Mouse (Mus musculus): ENCODE data around the gene Ncam1. TPM values are rescaled to one million over a fixed set of nuclear protein-coding genes. Genes with fewer than 3 reads are reported as not detected.

The Ncam1 gene
- 4.2 and 6.9 TPM in 2 replicates for polyA plus RNA-seq (2011; ENCODE audit: insufficient read depth, insufficient read length, low replicate concordance, missing spikeins)

DNA sequence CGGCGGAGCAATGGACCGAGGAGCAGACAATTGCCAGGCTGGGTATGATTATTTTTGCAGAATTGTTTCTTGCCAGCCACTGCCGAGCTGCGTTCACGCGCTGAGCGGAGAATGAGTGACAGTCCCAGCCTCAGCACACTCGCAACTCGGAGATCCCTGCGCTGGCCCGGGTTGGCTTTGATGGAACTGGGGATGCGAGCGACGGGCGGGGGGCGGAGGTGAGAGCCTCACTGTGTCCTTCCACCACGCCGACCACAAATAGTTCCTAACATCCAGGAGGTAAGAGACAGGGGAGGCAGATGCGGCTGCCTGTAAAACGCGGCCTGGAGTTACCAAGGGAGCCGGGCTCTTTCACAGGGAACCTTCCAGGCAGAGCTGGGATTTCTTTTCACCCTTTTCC is at the start of gene Ncam1:
TSS of gene Ncam1 (minus strand) at position 120 of the 400 bp plus-strand sequence.
- WGBS = under 1% methylated on average over 23 of the region's 23 CpGs
- TF ChIP-seq POLR2A (IDR thresholded peaks at IDR 0.05; ENCODE audit: borderline replicate concordance, control insufficient read depth, low read depth, low read length) (no peak; the same call in 1 of the 2 replicates), CTCF (IDR thresholded peaks at IDR 0.05; ENCODE audit: control insufficient read depth, insufficient read depth, low read length) (no peak)
- no peaks in the 10 kb centered on the region for H3K4me1 ChIP-seq (ENCODE audit: control insufficient read depth, insufficient read depth, low read length)
- peak within 1 kb of the TSS; percentile 67 for H3K4me3 ChIP-seq (replicated peaks; ENCODE audit: control insufficient read depth, low read depth, low read length)
- peak within 1 kb of the TSS; percentile 69 for H3K27ac ChIP-seq (ENCODE audit: control insufficient read depth, insufficient read depth, low read depth, low read length, poor library complexity)

GRCm38 (mm10) chr9:49834013-49834412 is 35.3 kb upstream of the Ncam1 start:
- no peak overlapping the region for H3K4me3 ChIP-seq (replicated peaks; ENCODE audit: control insufficient read depth, low read depth, low read length)
- H3K4me1 ChIP-seq (ENCODE audit: control insufficient read depth, insufficient read depth, low read length) = no peaks in the 10 kb centered on the region
- WGBS = 88% methylated on average over 1 of the region's 1 CpGs
- H3K27ac ChIP-seq (ENCODE audit: control insufficient read depth, insufficient read depth, low read depth, low read length, poor library complexity) = no peak overlapping the region
- TF ChIP-seq CTCF (IDR thresholded peaks at IDR 0.05; ENCODE audit: control insufficient read depth, insufficient read depth, low read length) (no peak), POLR2A (IDR thresholded peaks at IDR 0.05; ENCODE audit: borderline replicate concordance, control insufficient read depth, low read depth, low read length) (no peak)

DNA sequence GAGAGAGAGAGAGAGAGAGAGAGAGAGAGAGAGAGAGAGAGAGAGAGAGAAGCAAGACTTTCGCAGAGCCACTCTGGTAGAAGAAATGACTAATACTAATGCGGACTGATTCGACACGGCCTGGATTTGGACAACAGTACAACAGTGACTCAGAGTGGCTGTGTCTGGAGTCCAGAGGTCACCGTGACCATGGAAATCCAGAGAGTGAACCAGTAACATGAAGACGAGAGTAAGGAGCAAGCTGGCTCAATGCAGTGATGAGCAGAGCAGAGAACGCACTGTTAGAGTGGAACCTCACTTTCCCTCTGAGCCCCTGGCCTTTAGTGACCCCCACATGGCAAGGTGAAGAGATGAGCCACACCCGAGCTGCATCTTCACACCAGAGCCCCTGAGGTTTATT is 28.9 kb upstream of the Ncam1 start:
- 85% methylated on average over 8 of the region's 8 CpGs for WGBS
- H3K27ac ChIP-seq (ENCODE audit: control insufficient read depth, insufficient read depth, low read depth, low read length, poor library complexity) = no peak overlapping the region
- no peak overlapping the region for H3K4me3 ChIP-seq (replicated peaks; ENCODE audit: control insufficient read depth, low read depth, low read length)
- TF ChIP-seq CTCF (IDR thresholded peaks at IDR 0.05; ENCODE audit: control insufficient read depth, insufficient read depth, low read length) (no peak), POLR2A (IDR thresholded peaks at IDR 0.05; ENCODE audit: borderline replicate concordance, control insufficient read depth, low read depth, low read length) (no peak)
- no peaks in the 10 kb centered on the region for H3K4me1 ChIP-seq (ENCODE audit: control insufficient read depth, insufficient read depth, low read length)

- Histone ChIP-seq H3K4me3 (replicated peaks; ENCODE audit: control insufficient read depth, low read depth, low read length) (no peak overlapping the region), H3K4me1 (ENCODE audit: control insufficient read depth, insufficient read depth, low read length) (no peaks in the 10 kb centered on the region), H3K27ac (ENCODE audit: control insufficient read depth, insufficient read depth, low read depth, low read length, poor library complexity) (no peak overlapping the region)
- TF ChIP-seq POLR2A (IDR thresholded peaks at IDR 0.05; ENCODE audit: borderline replicate concordance, control insufficient read depth, low read depth, low read length) = no peak
- TF ChIP-seq CTCF (IDR thresholded peaks at IDR 0.05; ENCODE audit: control insufficient read depth, insufficient read depth, low read length) = no peak
- WGBS = 85% methylated on average over 10 of the region's 10 CpGs
Observed at GRCm38 (mm10) chr9:49816115-49816650, 17.5 kb upstream of the Ncam1 start.

DNA sequence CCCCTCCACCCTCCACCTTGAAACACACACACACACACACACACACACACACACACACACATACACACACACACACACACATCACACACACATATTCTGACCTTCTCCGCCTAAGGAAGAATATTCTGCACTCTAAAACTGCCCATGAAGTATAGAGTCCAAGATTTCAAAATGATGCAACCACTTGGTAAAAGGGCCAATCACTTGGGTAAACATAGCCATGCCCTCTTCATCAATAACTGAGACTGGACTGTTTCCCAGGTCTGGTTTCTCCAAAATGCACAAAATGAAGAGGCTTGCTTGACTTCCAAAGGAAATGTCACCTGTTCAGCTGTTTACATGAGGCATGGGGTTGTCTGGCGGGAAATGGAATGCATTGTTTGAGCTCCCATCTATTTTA is 15.7 kb upstream of the Ncam1 start:
- 75% methylated on average over 2 of the region's 2 CpGs for WGBS
- TF ChIP-seq POLR2A (IDR thresholded peaks at IDR 0.05; ENCODE audit: borderline replicate concordance, control insufficient read depth, low read depth, low read length) (no peak), CTCF (IDR thresholded peaks at IDR 0.05; ENCODE audit: control insufficient read depth, insufficient read depth, low read length) (no peak)
- H3K27ac ChIP-seq (ENCODE audit: control insufficient read depth, insufficient read depth, low read depth, low read length, poor library complexity) = no peak overlapping the region
- no peaks in the 10 kb centered on the region for H3K4me1 ChIP-seq (ENCODE audit: control insufficient read depth, insufficient read depth, low read length)
- no peak overlapping the region for H3K4me3 ChIP-seq (replicated peaks; ENCODE audit: control insufficient read depth, low read depth, low read length)

GRCm38 (mm10) chr9:49803222-49803621 is 4.5 kb upstream of the Ncam1 start:
- WGBS = 65% methylated on average over 3 of the region's 3 CpGs
- Histone ChIP-seq H3K4me3 (replicated peaks; ENCODE audit: control insufficient read depth, low read depth, low read length) (no peak overlapping the region), H3K4me1 (ENCODE audit: control insufficient read depth, insufficient read depth, low read length) (no peaks in the 10 kb centered on the region), H3K27ac (ENCODE audit: control insufficient read depth, insufficient read depth, low read depth, low read length, poor library complexity) (no peak overlapping the region)
- TF ChIP-seq POLR2A (IDR thresholded peaks at IDR 0.05; ENCODE audit: borderline replicate concordance, control insufficient read depth, low read depth, low read length) (no peak), CTCF (IDR thresholded peaks at IDR 0.05; ENCODE audit: control insufficient read depth, insufficient read depth, low read length) (no peak)

GRCm38 (mm10) chr9:49797821-49798571 is 729 bp downstream of the Ncam1 start:
- TF ChIP-seq POLR2A (IDR thresholded peaks at IDR 0.05; ENCODE audit: borderline replicate concordance, control insufficient read depth, low read depth, low read length) (peak; percentile 11; the same call in 1 of the 2 replicates), CTCF (IDR thresholded peaks at IDR 0.05; ENCODE audit: control insufficient read depth, insufficient read depth, low read length) (no peak)
- Histone ChIP-seq H3K27ac (ENCODE audit: control insufficient read depth, insufficient read depth, low read depth, low read length, poor library complexity) (peak overlapping the region; percentile 69), H3K4me3 (replicated peaks; ENCODE audit: control insufficient read depth, low read depth, low read length) (peak overlapping the region; percentile 67), H3K4me1 (ENCODE audit: control insufficient read depth, insufficient read depth, low read length) (no peaks in the 10 kb centered on the region)
- WGBS = under 1% methylated on average over 58 of the region's 58 CpGs

GRCm38 (mm10) chr9:49797508-49797820 is 1.3 kb downstream of the Ncam1 start:
- H3K4me3 ChIP-seq (replicated peaks; ENCODE audit: control insufficient read depth, low read depth, low read length) = peak overlapping the region; percentile 67
- TF ChIP-seq CTCF (IDR thresholded peaks at IDR 0.05; ENCODE audit: control insufficient read depth, insufficient read depth, low read length) (no peak), POLR2A (IDR thresholded peaks at IDR 0.05; ENCODE audit: borderline replicate concordance, control insufficient read depth, low read depth, low read length) (no peak)
- no peak overlapping the region for H3K27ac ChIP-seq (ENCODE audit: control insufficient read depth, insufficient read depth, low read depth, low read length, poor library complexity)
- 0% methylated on average over 15 of the region's 15 CpGs for WGBS
- H3K4me1 ChIP-seq (ENCODE audit: control insufficient read depth, insufficient read depth, low read length) = no peaks in the 10 kb centered on the region
